Mouse (Mus musculus) limb, embryonic 10.5 days (tissue): Measurements from ENCODE around the gene Pcmt1. TPM values are rescaled to one million over a fixed set of nuclear protein-coding genes. Genes with fewer than 3 reads are reported as not detected.
A peak's percentile ranks its signal among the peaks of the same experiment; 100 is the strongest.
"Not testable (repeated sequence)": the region's sequence is repeated elsewhere in the genome, so short reads cannot be mapped to it uniquely, and the experiment has no call there.

Experiments
- DNase-seq: peaks from one replicate; pipeline ENCODE4 v3.0.0-alpha.2; 2017; ENCODE audit warnings: low spot score
- H3K27ac ChIP-seq: fragments of 300-500 bp; sonication (generic); 2 replicates; pipeline ENCODE4 v1.5.1; 2016; ENCODE audit warnings: mild to moderate bottlenecking
- H3K27me3 ChIP-seq: fragments of 300-500 bp; sonication (generic); 2 replicates; pipeline ENCODE4 v1.6.1; 2016; ENCODE audit warnings: low read depth, mild to moderate bottlenecking; ENCODE audit not compliant: poor library complexity, severe bottlenecking
- H3K36me3 ChIP-seq: fragments of 300-500 bp; sonication (generic); 2 replicates; pipeline ENCODE4 v1.6.1; 2016; ENCODE audit warnings: mild to moderate bottlenecking, moderate library complexity
- H3K4me1 ChIP-seq: fragments of 300-500 bp; sonication (generic); 2 replicates; pipeline ENCODE4 v1.6.1; 2016
- H3K4me3 ChIP-seq: fragments of 300-500 bp; sonication (generic); 2 replicates; pipeline ENCODE4 v1.5.1; 2016; ENCODE audit warnings: mild to moderate bottlenecking, moderate library complexity
- H3K9me3 ChIP-seq: fragments of 300-500 bp; sonication (generic); replicated peaks from 2 replicates; pipeline ENCODE4 v1.6.1; 2016; ENCODE audit warnings: mild to moderate bottlenecking
- WGBS: fragments of 180-500 bp; shearing (Covaris S2); methylation state at CpG from one replicate; pipeline ENCODE4 v1.1.7; 2016; 5-methylcytosine and 5-hydroxymethylcytosine counted together
- polyA plus RNA-seq: library from polyadenylated mRNA; unstranded; fragments of >200 nt; fragmentation: Nextera tagmentation; extraction: Ambion mirVana; gene quantifications from 2 replicates; pipeline ENCODE4 v1.2.1, GENCODE M21; 2016

The Pcmt1 gene
- polyA plus RNA-seq, 1 experiment from 2014 or later = 115 TPM

- H3K27ac ChIP-seq = no peak overlapping the region
- H3K4me1 ChIP-seq = no peaks in the 10 kb centered on the region
- H3K4me3 ChIP-seq = no peak overlapping the region
- H3K9me3 ChIP-seq = no peaks in the 10 kb centered on the region
- no peaks in the 10 kb centered on the region for H3K27me3 ChIP-seq
- WGBS = 90% methylated on average over 4 of the region's 4 CpGs
- peaks cover 30% of the 10 kb centered on the region for H3K36me3 ChIP-seq
- DNase-seq = no peak
Observed at GRCm38 (mm10) chr10:7629092-7629491, 51.8 kb downstream of the Pcmt1 start.

GRCm38 (mm10) chr10:7623861-7624518 is 56.9 kb downstream of the Pcmt1 start:
- H3K27me3 ChIP-seq = no peaks in the 10 kb centered on the region
- no peaks in the 10 kb centered on the region for H3K4me1 ChIP-seq
- H3K27ac ChIP-seq = no peak overlapping the region
- 96% methylated on average over 3 of the region's 3 CpGs for WGBS
- no peak overlapping the region for H3K4me3 ChIP-seq
- no peaks in the 10 kb centered on the region for H3K9me3 ChIP-seq
- DNase-seq = no peak
- peaks cover 4% of the 10 kb centered on the region for H3K36me3 ChIP-seq

GRCm38 (mm10) chr10:7622378-7622777 is 58.6 kb downstream of the Pcmt1 start:
- H3K27me3 ChIP-seq = no peaks in the 10 kb centered on the region
- H3K36me3 ChIP-seq = no peaks in the 10 kb centered on the region
- no peak for DNase-seq
- 93% methylated on average over 3 of the region's 3 CpGs for WGBS
- H3K27ac ChIP-seq = no peak overlapping the region
- no peaks in the 10 kb centered on the region for H3K4me1 ChIP-seq
- no peaks in the 10 kb centered on the region for H3K9me3 ChIP-seq
- no peak overlapping the region for H3K4me3 ChIP-seq

- no peak for DNase-seq
- Histone ChIP-seq H3K4me3 (no peak overlapping the region), H3K27me3 (no peaks in the 10 kb centered on the region), H3K36me3 (no peaks in the 10 kb centered on the region), H3K9me3 (no peaks in the 10 kb centered on the region), H3K27ac (no peak overlapping the region), H3K4me1 (no peaks in the 10 kb centered on the region)
- 80% methylated on average over 5 of the region's 5 CpGs for WGBS
Observed at GRCm38 (mm10) chr10:7620723-7621122, 60.2 kb downstream of the Pcmt1 start.

- Histone ChIP-seq H3K4me1 (no peaks in the 10 kb centered on the region), H3K9me3 (0 out of 2 replicates have a peak, but pooled peaks cover 1% of the 10 kb centered on the region), H3K27me3 (no peaks in the 10 kb centered on the region), H3K36me3 (no peaks in the 10 kb centered on the region), H3K4me3 (no peak overlapping the region), H3K27ac (no peak overlapping the region)
- 95% methylated on average over 5 of the region's 5 CpGs for WGBS
- DNase-seq = no peak
Observed at GRCm38 (mm10) chr10:7619821-7620241, 61.1 kb downstream of the Pcmt1 start.

- DNase-seq, H3K4me1 ChIP-seq, H3K27me3 ChIP-seq, H3K4me3 ChIP-seq, H3K27ac ChIP-seq, H3K9me3 ChIP-seq, H3K36me3 ChIP-seq: not testable (repeated sequence)
- 61% methylated on average over 3 of the region's 3 CpGs for WGBS
Observed at GRCm38 (mm10) chr10:7617556-7617955, 63.4 kb downstream of the Pcmt1 start.

GRCm38 (mm10) chr10:7617146-7617545 is 63.8 kb downstream of the Pcmt1 start:
- not testable (repeated sequence) for H3K27me3 ChIP-seq, H3K4me1 ChIP-seq, H3K9me3 ChIP-seq, H3K4me3 ChIP-seq, H3K36me3 ChIP-seq, DNase-seq, H3K27ac ChIP-seq
- 89% methylated on average over 11 of the region's 11 CpGs for WGBS

- Histone ChIP-seq H3K27me3 (no peaks in the 10 kb centered on the region), H3K4me1 (no peaks in the 10 kb centered on the region), H3K4me3 (no peak overlapping the region), H3K9me3 (peaks cover 4% of the 10 kb centered on the region; the same call in 1 of the 2 replicates), H3K27ac (no peak overlapping the region), H3K36me3 (no peaks in the 10 kb centered on the region)
- WGBS = 87% methylated on average over 8 of the region's 8 CpGs
- no peak for DNase-seq
Observed at GRCm38 (mm10) chr10:7614834-7615233, 66.1 kb downstream of the Pcmt1 start.

GRCm38 (mm10) chr10:7612210-7612609 is 68.7 kb downstream of the Pcmt1 start:
- H3K27ac ChIP-seq, H3K4me1 ChIP-seq, H3K4me3 ChIP-seq, DNase-seq, H3K36me3 ChIP-seq, H3K9me3 ChIP-seq, H3K27me3 ChIP-seq: not testable (repeated sequence)

GRCm38 (mm10) chr10:7611647-7612046 is 69.3 kb downstream of the Pcmt1 start:
- 73% methylated on average over 6 of the region's 6 CpGs for WGBS
- H3K9me3 ChIP-seq = peaks cover 4% of the 10 kb centered on the region; the same call in 1 of the 2 replicates
- DNase-seq = no peak
- no peaks in the 10 kb centered on the region for H3K36me3 ChIP-seq
- no peak overlapping the region for H3K27ac ChIP-seq
- H3K27me3 ChIP-seq = no peaks in the 10 kb centered on the region
- no peak overlapping the region for H3K4me3 ChIP-seq
- H3K4me1 ChIP-seq = no peaks in the 10 kb centered on the region

GRCm38 (mm10) chr10:7608611-7609010 is 72.3 kb downstream of the Pcmt1 start:
- Histone ChIP-seq H3K27ac (no peak overlapping the region), H3K4me3 (no peak overlapping the region), H3K36me3 (no peaks in the 10 kb centered on the region), H3K27me3 (no peaks in the 10 kb centered on the region), H3K4me1 (no peaks in the 10 kb centered on the region), H3K9me3 (no peaks in the 10 kb centered on the region)
- no peak for DNase-seq
- 88% methylated on average over 17 of the region's 17 CpGs for WGBS

GRCm38 (mm10) chr10:7606437-7606836 is 74.5 kb downstream of the Pcmt1 start:
- Histone ChIP-seq H3K36me3 (no peaks in the 10 kb centered on the region), H3K4me3 (no peak overlapping the region), H3K9me3 (no peaks in the 10 kb centered on the region), H3K27ac (no peak overlapping the region), H3K27me3 (no peaks in the 10 kb centered on the region), H3K4me1 (no peaks in the 10 kb centered on the region)
- DNase-seq = no peak
- WGBS = 87% methylated on average over 2 of the region's 2 CpGs

GRCm38 (mm10) chr10:7605168-7605567 is 75.8 kb downstream of the Pcmt1 start:
- no peak for DNase-seq
- H3K27ac ChIP-seq = no peak overlapping the region
- H3K9me3 ChIP-seq = no peaks in the 10 kb centered on the region
- WGBS = 93% methylated on average over 2 of the region's 2 CpGs
- no peaks in the 10 kb centered on the region for H3K27me3 ChIP-seq
- H3K36me3 ChIP-seq = no peaks in the 10 kb centered on the region
- H3K4me3 ChIP-seq = no peak overlapping the region
- no peaks in the 10 kb centered on the region for H3K4me1 ChIP-seq

- Histone ChIP-seq H3K4me1 (no peaks in the 10 kb centered on the region), H3K36me3 (no peaks in the 10 kb centered on the region), H3K27ac (no peak overlapping the region), H3K4me3 (no peak overlapping the region), H3K27me3 (no peaks in the 10 kb centered on the region), H3K9me3 (no peaks in the 10 kb centered on the region)
- 16% methylated on average over 6 of the region's 6 CpGs for WGBS
- peak; percentile 80 for DNase-seq
Observed at GRCm38 (mm10) chr10:7600647-7601046, 80.3 kb downstream of the Pcmt1 start.
